Mouse (Mus musculus) forebrain, embryonic 16.5 days (tissue): ENCODE data around the gene Arap2. TPM values are rescaled to one million over a fixed set of nuclear protein-coding genes. Genes with fewer than 3 reads are reported as not detected.
A peak's percentile ranks its signal among the peaks of the same experiment; 100 is the strongest.

Experiments
- ATAC-seq: fragments of 200-750 bp; cut with Nextera tagmentation; 2 replicates; pipeline ENCODE4 v1.8.0; 2017; ENCODE audit warnings: mild to moderate bottlenecking, moderate library complexity
- H3K27ac ChIP-seq: fragments of 300-500 bp; sonication (generic); 2 replicates; pipeline ENCODE4 v1.5.1; 2014; ENCODE audit warnings: low read length, control low read depth
- H3K27me3 ChIP-seq: fragments of 300-500 bp; sonication (generic); replicated peaks from 2 replicates; pipeline ENCODE4 v1.6.1; 2014; ENCODE audit warnings: low read length; ENCODE audit not compliant: control insufficient read depth, insufficient read depth
- H3K36me3 ChIP-seq: fragments of 300-500 bp; sonication (generic); 2 replicates; pipeline ENCODE4 v1.6.1; 2014; ENCODE audit not compliant: control insufficient read depth, insufficient read depth
- H3K4me1 ChIP-seq: fragments of 300-500 bp; sonication (generic); replicated peaks from 2 replicates; pipeline ENCODE4 v1.6.1; 2014; ENCODE audit warnings: low read length; ENCODE audit not compliant: control insufficient read depth, insufficient read depth
- H3K4me2 ChIP-seq: fragments of 300-500 bp; sonication (generic); 2 replicates; pipeline ENCODE4 v1.6.1; 2014; ENCODE audit warnings: mild to moderate bottlenecking, low read length, control low read depth
- H3K4me3 ChIP-seq: fragments of 300-500 bp; sonication (generic); replicated peaks from 2 replicates; pipeline ENCODE4 v1.5.1; 2014; ENCODE audit warnings: mild to moderate bottlenecking, low read length, control low read depth
- H3K9ac ChIP-seq: fragments of 300-500 bp; sonication (generic); replicated peaks from 2 replicates; pipeline ENCODE4 v1.6.1; 2014; ENCODE audit warnings: low read depth, low read length, control low read depth
- H3K9me3 ChIP-seq: fragments of 300-500 bp; sonication (generic); 2 replicates; pipeline ENCODE4 v1.6.1; 2016; ENCODE audit warnings: low read length; ENCODE audit not compliant: control insufficient read depth
- WGBS: fragments of 180-500 bp; shearing (Covaris S2); extraction: QIAGEN DNeasy Blood & Tissue Kit; methylation state at CpG from one replicate; pipeline ENCODE4 v1.1.7; 2014; 5-methylcytosine and 5-hydroxymethylcytosine counted together
- polyA plus RNA-seq: library from polyadenylated mRNA; unstranded; fragments of >200 nt; fragmentation: Nextera tagmentation; extraction: Ambion mirVana; gene quantifications from 2 replicates; pipeline ENCODE4 v1.2.1, GENCODE M21; 2015

Gene Arap2
- polyA plus RNA-seq, 1 experiment from 2014 or later = 3.3 TPM

- 78% methylated on average over 6 of the region's 6 CpGs for WGBS
- no peak for ATAC-seq
Observed at GRCm38 (mm10) chr5:62710955-62711354, 55.0 kb downstream of the Arap2 start.

DNA sequence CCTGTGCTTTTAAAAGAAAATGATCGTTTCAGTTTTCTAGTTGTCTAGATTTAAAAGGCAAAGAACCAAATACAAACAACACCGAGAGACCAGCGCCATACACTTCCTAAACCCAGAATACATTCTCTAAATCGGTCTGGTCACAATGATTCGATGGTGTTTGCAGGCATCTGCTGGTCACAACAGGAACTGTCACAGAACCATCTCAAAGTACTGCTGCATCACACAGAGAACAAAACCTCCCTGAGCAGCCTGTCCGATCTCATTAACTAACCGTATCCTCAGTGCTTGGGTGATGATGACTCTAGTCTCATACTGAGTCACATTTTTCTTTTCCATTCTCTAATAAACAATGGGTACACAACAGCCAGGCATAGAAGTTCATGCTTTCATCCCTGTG is 59.1 kb downstream of the Arap2 start:
- Histone ChIP-seq H3K27me3 (no peaks in the 10 kb centered on the region), H3K27ac (no peak overlapping the region), H3K4me1 (no peaks in the 10 kb centered on the region; the same call in 1 of the 2 replicates), H3K4me2 (no peak overlapping the region), H3K9me3 (no peaks in the 10 kb centered on the region), H3K9ac (no peak overlapping the region; the same call in 1 of the 2 replicates), H3K36me3 (no peaks in the 10 kb centered on the region), H3K4me3 (no peak overlapping the region)
- peak; percentile 96 for ATAC-seq
- 27% methylated on average over 7 of the region's 7 CpGs for WGBS

More at GRCm38 (mm10) chr5:62710955-62711354, 55.0 kb downstream of the Arap2 start:
- Histone ChIP-seq H3K4me3 (no peak overlapping the region), H3K9ac (no peak overlapping the region), H3K27me3 (no peaks in the 10 kb centered on the region), H3K4me2 (no peak overlapping the region), H3K36me3 (no peaks in the 10 kb centered on the region), H3K4me1 (no peaks in the 10 kb centered on the region; the same call in 1 of the 2 replicates), H3K27ac (no peak overlapping the region), H3K9me3 (no peaks in the 10 kb centered on the region)

- 50% methylated on average over 4 of the region's 4 CpGs for WGBS
- Histone ChIP-seq H3K9me3 (no peaks in the 10 kb centered on the region), H3K27ac (no peak overlapping the region), H3K9ac (no peak overlapping the region), H3K4me2 (no peak overlapping the region), H3K36me3 (no peaks in the 10 kb centered on the region), H3K27me3 (no peaks in the 10 kb centered on the region), H3K4me1 (no peaks in the 10 kb centered on the region), H3K4me3 (no peak overlapping the region)
- ATAC-seq = no peak
Observed at GRCm38 (mm10) chr5:62689965-62690364, 76.0 kb downstream of the Arap2 start.

DNA sequence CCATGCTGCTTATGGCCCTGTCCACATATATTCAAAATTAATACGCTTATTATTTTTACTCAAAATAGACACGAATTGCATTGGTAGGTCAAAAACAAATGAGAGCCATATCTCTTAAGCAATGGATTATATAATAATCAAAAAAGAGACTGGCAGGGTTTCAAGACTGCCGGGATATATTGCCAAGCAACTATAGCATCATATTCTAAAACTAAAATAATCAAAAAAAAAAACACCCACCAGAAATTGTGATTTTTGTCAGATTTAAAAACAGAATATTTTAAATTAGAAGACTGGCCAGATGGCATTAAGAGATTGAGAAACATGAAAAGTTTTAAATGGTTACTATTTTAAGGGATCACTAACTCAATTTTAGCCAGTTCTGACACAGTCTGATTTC is 82.2 kb downstream of the Arap2 start:
- H3K4me3 ChIP-seq = no peak overlapping the region
- no peaks in the 10 kb centered on the region for H3K9me3 ChIP-seq
- no peak overlapping the region for H3K27ac ChIP-seq
- ATAC-seq = no peak
- H3K4me1 ChIP-seq = peaks cover 3% of the 10 kb centered on the region; the same call in 1 of the 2 replicates
- H3K4me2 ChIP-seq = no peak overlapping the region
- no peaks in the 10 kb centered on the region for H3K27me3 ChIP-seq
- H3K36me3 ChIP-seq = no peaks in the 10 kb centered on the region
- H3K9ac ChIP-seq = no peak overlapping the region
- 77% methylated on average over 3 of the region's 3 CpGs for WGBS

DNA sequence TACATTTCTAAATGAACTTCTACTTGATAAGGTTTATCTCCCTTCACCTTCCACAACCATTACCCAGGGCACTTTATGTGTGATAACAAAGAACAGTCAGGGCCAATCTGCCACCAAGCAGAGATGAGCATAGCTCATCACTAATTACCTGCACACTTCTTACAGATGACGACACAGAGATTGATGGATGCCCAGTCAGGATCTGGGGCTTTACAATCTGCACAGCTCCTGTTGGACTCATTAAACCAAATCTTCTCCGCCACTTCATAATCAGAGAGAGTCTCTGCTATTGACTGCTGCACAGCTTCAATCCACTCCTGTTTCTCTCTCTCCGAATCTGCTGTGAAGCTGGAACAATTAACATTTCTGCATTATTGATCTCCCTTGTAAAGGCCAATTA is 82.8 kb downstream of the Arap2 start:
- Histone ChIP-seq H3K9me3 (no peaks in the 10 kb centered on the region), H3K27me3 (no peaks in the 10 kb centered on the region), H3K4me1 (peaks cover 3% of the 10 kb centered on the region; the same call in 1 of the 2 replicates), H3K9ac (no peak overlapping the region), H3K4me3 (no peak overlapping the region), H3K36me3 (no peaks in the 10 kb centered on the region), H3K27ac (no peak overlapping the region), H3K4me2 (no peak overlapping the region)
- 14% methylated on average over 3 of the region's 3 CpGs for WGBS
- ATAC-seq = no peak; the same call in 1 of the 2 replicates

- ATAC-seq = no peak
- WGBS = 89% methylated on average over 7 of the region's 7 CpGs
- no peaks in the 10 kb centered on the region for H3K36me3 ChIP-seq
Observed at GRCm38 (mm10) chr5:62677390-62677789, 88.6 kb downstream of the Arap2 start.

GRCm38 (mm10) chr5:62672736-62673436 is 93.1 kb downstream of the Arap2 start:
- peak overlapping the region; percentile 27 for H3K4me2 ChIP-seq
- peaks cover 7% of the 10 kb centered on the region for H3K4me1 ChIP-seq
- H3K9me3 ChIP-seq = no peaks in the 10 kb centered on the region
- H3K27me3 ChIP-seq = no peaks in the 10 kb centered on the region
- no peak overlapping the region for H3K4me3 ChIP-seq
- H3K36me3 ChIP-seq = no peaks in the 10 kb centered on the region
- WGBS = 6% methylated on average over 9 of the region's 9 CpGs
- ATAC-seq = peak; percentile 71
- H3K9ac ChIP-seq = 0 out of 2 replicates have a peak overlapping the region, but pooled peaks have one; percentile 2
- H3K27ac ChIP-seq = 0 out of 2 replicates have a peak overlapping the region, but pooled peaks have one; percentile 29

More at GRCm38 (mm10) chr5:62677390-62677789, 88.6 kb downstream of the Arap2 start:
- Histone ChIP-seq H3K9ac (no peak overlapping the region), H3K27me3 (no peaks in the 10 kb centered on the region), H3K4me3 (no peak overlapping the region), H3K4me2 (no peak overlapping the region), H3K27ac (no peak overlapping the region), H3K4me1 (peaks cover 7% of the 10 kb centered on the region), H3K9me3 (no peaks in the 10 kb centered on the region)

DNA sequence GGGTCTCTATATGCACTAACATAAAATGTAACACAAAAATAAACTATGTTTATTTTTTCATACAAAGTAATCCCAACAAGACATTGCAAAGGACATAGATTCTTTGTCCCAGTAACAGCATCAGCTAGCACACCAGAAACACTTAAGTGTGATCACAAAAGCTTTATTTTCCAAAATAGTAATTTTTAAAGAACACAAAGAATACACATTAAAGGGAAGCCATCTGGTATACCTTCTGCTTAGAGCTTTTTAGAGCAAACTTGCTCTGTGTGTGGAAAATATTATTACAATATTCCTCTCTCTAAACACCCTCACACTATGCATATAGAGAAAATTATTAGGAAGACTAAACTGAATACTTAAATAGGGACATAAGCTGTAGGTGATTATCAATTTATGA is 100.6 kb downstream of the Arap2 start:
- peak; percentile 43; the same call in 1 of the 2 replicates for ATAC-seq
- Histone ChIP-seq H3K4me2 (no peak overlapping the region), H3K4me1 (no peaks in the 10 kb centered on the region; the same call in 1 of the 2 replicates), H3K9ac (no peak overlapping the region), H3K27me3 (no peaks in the 10 kb centered on the region), H3K27ac (no peak overlapping the region), H3K9me3 (no peaks in the 10 kb centered on the region), H3K36me3 (no peaks in the 10 kb centered on the region), H3K4me3 (no peak overlapping the region)

- no peaks in the 10 kb centered on the region for H3K36me3 ChIP-seq
- H3K9me3 ChIP-seq = no peaks in the 10 kb centered on the region
- 77% methylated on average over 4 of the region's 4 CpGs for WGBS
- no peaks in the 10 kb centered on the region; the same call in 1 of the 2 replicates for H3K4me1 ChIP-seq
- H3K27ac ChIP-seq = no peak overlapping the region
- ATAC-seq = no peak
- no peak overlapping the region for H3K4me2 ChIP-seq
- H3K9ac ChIP-seq = no peak overlapping the region
- no peaks in the 10 kb centered on the region for H3K27me3 ChIP-seq
- no peak overlapping the region for H3K4me3 ChIP-seq
Observed at GRCm38 (mm10) chr5:62664847-62665246, 101.1 kb downstream of the Arap2 start.
